Mouse (Mus musculus) kidney, embryonic 16.5 days (tissue): ENCODE results near the gene Olfr1160. TPM values are rescaled to one million over a fixed set of nuclear protein-coding genes. Genes with fewer than 3 reads are reported as not detected.

ENCODE experiments used
- polyA plus RNA-seq: library from polyadenylated mRNA; unstranded; fragments of >200 nt; fragmentation: Nextera tagmentation; extraction: Ambion mirVana; gene quantifications from 2 replicates; pipeline ENCODE4 v1.2.1, GENCODE M21; 2015

Olfr1160 gene
- polyA plus RNA-seq, 1 experiment from 2014 or later = not detected

Other genes starting within 250 kb of the Olfr1160 start
- not detected in 2 replicates for gene Olfr152, start 228.8 kb downstream of the Olfr1160 start, polyA plus RNA-seq
- not detected in 2 replicates for gene Olfr1143, start 207.7 kb downstream of the Olfr1160 start, polyA plus RNA-seq
- not detected in 2 replicates for gene Olfr1145, start 198.4 kb downstream of the Olfr1160 start, polyA plus RNA-seq
- not detected in 2 replicates for gene Olfr1148, start 177.7 kb downstream of the Olfr1160 start, polyA plus RNA-seq
- not detected in 2 replicates for gene Olfr1150-ps1, start 164.3 kb downstream of the Olfr1160 start, polyA plus RNA-seq
- not detected in 2 replicates for gene Olfr1151, start 152.4 kb downstream of the Olfr1160 start, polyA plus RNA-seq
- gene Olfr1152, start 141.8 kb downstream of the Olfr1160 start, polyA plus RNA-seq = 0.03 TPM in 1 of 2 replicates, not detected in the other
- not detected in 2 replicates for gene Olfr1153, start 113.3 kb downstream of the Olfr1160 start, polyA plus RNA-seq
- gene Olfr1154, start 103.1 kb downstream of the Olfr1160 start, polyA plus RNA-seq = not detected in 2 replicates
- gene Olfr1155, start 63.1 kb downstream of the Olfr1160 start, polyA plus RNA-seq = not detected in 2 replicates
- gene Olfr1156, start 55.2 kb downstream of the Olfr1160 start, polyA plus RNA-seq = not detected in 2 replicates
- gene Olfr1157, start 40.0 kb downstream of the Olfr1160 start, polyA plus RNA-seq = not detected in 2 replicates
- gene Olfr74, start 33.6 kb downstream of the Olfr1160 start, polyA plus RNA-seq = not detected in 2 replicates
- gene Olfr1158, start 18.2 kb downstream of the Olfr1160 start, polyA plus RNA-seq = not detected in 2 replicates
- not detected in 2 replicates for gene Olfr1161, start 14.5 kb upstream of the Olfr1160 start, polyA plus RNA-seq
- 0.05 TPM in 1 of 2 replicates, not detected in the other for gene Olfr73, start 29.4 kb upstream of the Olfr1160 start, polyA plus RNA-seq
- gene Olfr1162, start 42.9 kb upstream of the Olfr1160 start, polyA plus RNA-seq = not detected in 2 replicates
- not detected in 2 replicates for gene Olfr1163, start 63.6 kb upstream of the Olfr1160 start, polyA plus RNA-seq
- not detected in 2 replicates for gene Olfr1164, start 85.7 kb upstream of the Olfr1160 start, polyA plus RNA-seq
- gene Olfr1166, start 120.0 kb upstream of the Olfr1160 start, polyA plus RNA-seq = not detected in 2 replicates
- gene Olfr1167, start 146.9 kb upstream of the Olfr1160 start, polyA plus RNA-seq = not detected in 2 replicates
- not detected in 2 replicates for gene Olfr1168, start 173.6 kb upstream of the Olfr1160 start, polyA plus RNA-seq
- gene Olfr1170, start 220.1 kb upstream of the Olfr1160 start, polyA plus RNA-seq = not detected in 2 replicates